Mouse (Mus musculus) lung, adult 2 months (tissue): ENCODE measurements at regions not wholly inside any gene's neighbourhood (a gene's known extent, or its start where the extent isn't known, plus 50 kb on each side); places are given as distances from the start of the nearest gene placed in this dataset.

Experiments used
- DNase-seq: peaks from one replicate; pipeline ENCODE4 v3.0.0; 2022
- H3K4me1 ChIP-seq: fragments of 200-500 bp; 2 replicates; pipeline ENCODE4 v1.6.1; 2011; ENCODE audit warnings: low read length; ENCODE audit not compliant: control insufficient read depth, insufficient read depth
- H3K4me3 ChIP-seq: fragments of 200-500 bp; replicated peaks from 2 replicates; pipeline ENCODE3; 2011; ENCODE audit warnings: low read depth, mild to moderate bottlenecking, control low read depth, low read length; ENCODE audit errors: extremely low read depth
- CTCF ChIP-seq: fragments of 200-500 bp; IDR thresholded peaks from 2 replicates; pipeline ENCODE4 v1.5.1; 2011; ENCODE audit warnings: mild to moderate bottlenecking, low read length, control low read depth; ENCODE audit not compliant: insufficient read depth
- POLR2A ChIP-seq: fragments of 200-500 bp; IDR thresholded peaks from 2 replicates; pipeline ENCODE4 v1.6.1; 2011; ENCODE audit warnings: low read depth, mild to moderate bottlenecking, control low read depth, low read length, borderline replicate concordance; ENCODE audit errors: extremely low read depth
- WGBS: fragments of 180-500 bp; shearing (Covaris S2); methylation state at CpG from one replicate; pipeline ENCODE4 v1.1.7; 2018; 5-methylcytosine and 5-hydroxymethylcytosine counted together

DNA sequence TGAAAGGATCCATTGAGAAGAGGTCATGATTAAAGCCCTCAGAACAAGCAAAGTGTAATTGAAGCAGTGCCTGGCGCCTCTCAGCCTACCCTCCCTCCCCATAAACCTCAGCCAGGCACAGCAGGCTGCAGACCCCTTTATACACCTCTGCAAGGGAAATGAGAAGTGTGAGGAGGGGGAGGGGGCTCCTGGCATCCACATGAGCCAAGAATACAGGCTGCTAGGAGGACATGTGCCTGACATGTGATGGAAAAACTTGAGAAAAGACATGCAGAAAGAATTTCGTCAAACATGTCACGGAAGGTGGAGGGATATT, 198.4 kb upstream of the Cdh11 start:
- WGBS: 57% methylated on average over 3 of the region's 3 CpGs
- Histone ChIP-seq H3K4me3 (no peak overlapping the region), H3K4me1 (no peaks in the 10 kb centered on the region)
- no peak for DNase-seq
- no peak for TF ChIP-seq CTCF
- no peak for TF ChIP-seq POLR2A

DNA sequence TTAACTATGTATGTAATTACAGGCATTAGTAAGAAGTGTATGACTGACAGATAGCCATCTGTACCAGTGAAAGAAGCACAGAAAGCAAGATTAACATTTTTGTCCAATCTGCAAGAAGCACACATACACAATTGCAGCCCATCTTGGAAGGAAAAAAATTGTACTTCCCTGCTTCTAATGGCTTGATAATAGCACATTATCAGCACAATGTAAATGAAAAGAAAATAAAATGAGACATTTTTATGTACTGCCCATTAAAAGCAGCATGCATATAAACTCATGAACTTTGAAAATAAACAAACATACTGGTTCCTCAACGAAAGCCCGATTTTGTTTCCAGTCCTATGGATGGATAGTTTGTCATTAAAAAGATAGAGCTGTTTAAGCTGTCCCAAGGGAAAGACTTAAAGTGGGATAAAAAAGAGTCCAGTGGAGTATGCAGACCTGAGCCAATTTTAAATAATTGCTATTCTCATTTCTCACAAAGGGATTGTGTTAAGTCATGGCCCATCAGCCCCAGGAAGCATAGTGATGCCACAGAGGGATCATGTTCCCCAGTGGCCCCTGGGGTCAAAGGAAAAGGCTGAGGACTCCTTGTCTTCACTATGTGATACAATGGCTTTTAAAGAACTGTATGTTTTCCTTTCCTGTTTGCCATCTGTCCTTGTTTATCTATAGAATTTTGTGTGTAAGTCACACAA, 222.0 kb upstream of the Cdh11 start:
- no peak for DNase-seq
- WGBS: 45% methylated on average over 2 of the region's 2 CpGs
- H3K4me3 ChIP-seq: no peak overlapping the region
- TF ChIP-seq POLR2A: no peak
- TF ChIP-seq CTCF: no peak
- H3K4me1 ChIP-seq: no peaks in the 10 kb centered on the region

DNA sequence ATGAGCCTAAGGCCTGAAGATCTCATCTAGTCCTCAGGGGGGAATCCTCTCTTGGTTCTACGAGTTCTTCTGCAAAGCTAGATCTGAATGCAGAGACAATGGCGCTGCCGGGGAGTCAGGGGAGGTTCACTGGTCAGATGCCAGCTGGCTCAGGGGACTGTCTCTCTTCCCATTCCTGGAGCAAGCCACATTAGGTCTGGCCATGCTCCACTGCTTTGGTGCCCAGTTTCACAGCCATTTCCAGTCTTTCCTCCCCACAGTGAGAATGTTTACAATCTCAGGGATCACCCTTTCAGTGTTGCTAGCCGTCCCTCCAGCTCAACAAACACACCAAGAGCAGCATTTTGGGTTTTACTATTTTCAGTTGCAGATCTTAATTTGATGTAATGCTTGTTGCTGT, 233.7 kb upstream of the Cdh11 start:
- H3K4me3 ChIP-seq: no peak overlapping the region
- no peak for DNase-seq
- no peaks in the 10 kb centered on the region for H3K4me1 ChIP-seq
- 38% methylated on average over 4 of the region's 4 CpGs for WGBS
- no peak for TF ChIP-seq POLR2A
- TF ChIP-seq CTCF: no peak

DNA sequence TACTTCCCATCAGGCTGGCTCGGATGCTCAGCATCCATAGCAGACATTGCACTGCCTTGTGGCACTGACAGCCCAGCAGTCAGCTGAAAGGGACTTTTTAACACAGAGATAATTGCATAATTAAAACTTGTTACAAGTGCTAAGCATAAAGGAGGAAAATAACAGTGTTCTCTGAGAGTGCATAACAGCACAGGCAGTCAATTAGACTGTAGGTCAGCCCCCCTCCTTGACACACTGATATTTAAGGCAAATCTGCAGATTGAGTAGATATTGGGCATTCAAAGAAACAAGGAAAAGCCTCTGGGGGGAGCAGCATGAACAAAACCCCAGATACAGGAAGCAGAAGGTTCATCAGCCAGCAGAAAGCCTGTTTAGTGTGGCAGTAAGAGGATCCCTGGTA, 237.8 kb upstream of the Cdh11 start:
- Histone ChIP-seq H3K4me1 (no peaks in the 10 kb centered on the region), H3K4me3 (no peak overlapping the region)
- 54% methylated on average over 1 of the region's 1 CpGs for WGBS
- no peak for DNase-seq
- TF ChIP-seq POLR2A (no peak), CTCF (no peak)

DNA sequence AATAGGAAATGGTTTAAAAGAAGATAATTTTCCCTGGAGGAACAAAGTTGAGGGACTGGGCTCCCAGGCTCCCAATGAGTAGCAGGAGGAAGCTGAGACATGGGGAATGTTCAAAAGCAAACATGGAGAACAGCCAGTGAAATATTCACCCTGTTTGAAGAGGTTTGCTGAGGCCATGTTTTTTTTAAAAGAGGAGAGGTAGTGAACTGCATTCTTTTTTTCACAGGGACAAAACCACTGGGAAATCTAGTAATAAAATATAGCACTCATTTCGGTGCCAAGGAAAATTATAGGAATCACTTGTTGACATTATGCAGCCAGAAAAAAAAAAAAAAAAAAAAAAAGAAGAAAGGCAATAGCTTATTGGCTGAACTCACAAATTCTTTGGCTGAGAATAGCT, 246.3 kb upstream of the Cdh11 start:
- no peak for TF ChIP-seq CTCF
- no peak for TF ChIP-seq POLR2A
- no peak overlapping the region for H3K4me3 ChIP-seq
- DNase-seq: no peak
- WGBS: 33% methylated on average over 1 of the region's 1 CpGs
- no peaks in the 10 kb centered on the region for H3K4me1 ChIP-seq

DNA sequence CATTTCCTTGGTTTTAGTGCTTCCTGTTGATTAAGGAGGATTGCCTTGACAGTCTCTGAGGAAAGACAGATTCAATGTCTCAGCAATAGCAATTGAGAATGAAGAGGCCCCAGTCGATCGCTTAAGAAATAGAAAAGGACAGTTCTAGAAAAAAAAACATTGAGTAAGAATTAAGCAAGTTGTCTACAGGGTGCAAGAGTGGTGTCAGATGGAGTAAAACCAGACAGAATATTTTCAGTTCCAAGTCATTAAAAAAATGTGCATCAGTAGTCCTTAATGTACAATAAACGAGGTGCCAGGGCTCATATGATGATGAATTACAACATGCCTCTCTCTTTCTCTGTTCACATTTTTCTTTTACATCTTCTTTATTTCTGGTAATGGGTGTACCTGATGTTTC, 248.5 kb upstream of the Cdh11 start:
- DNase-seq: no peak
- no peak overlapping the region for H3K4me3 ChIP-seq

DNA sequence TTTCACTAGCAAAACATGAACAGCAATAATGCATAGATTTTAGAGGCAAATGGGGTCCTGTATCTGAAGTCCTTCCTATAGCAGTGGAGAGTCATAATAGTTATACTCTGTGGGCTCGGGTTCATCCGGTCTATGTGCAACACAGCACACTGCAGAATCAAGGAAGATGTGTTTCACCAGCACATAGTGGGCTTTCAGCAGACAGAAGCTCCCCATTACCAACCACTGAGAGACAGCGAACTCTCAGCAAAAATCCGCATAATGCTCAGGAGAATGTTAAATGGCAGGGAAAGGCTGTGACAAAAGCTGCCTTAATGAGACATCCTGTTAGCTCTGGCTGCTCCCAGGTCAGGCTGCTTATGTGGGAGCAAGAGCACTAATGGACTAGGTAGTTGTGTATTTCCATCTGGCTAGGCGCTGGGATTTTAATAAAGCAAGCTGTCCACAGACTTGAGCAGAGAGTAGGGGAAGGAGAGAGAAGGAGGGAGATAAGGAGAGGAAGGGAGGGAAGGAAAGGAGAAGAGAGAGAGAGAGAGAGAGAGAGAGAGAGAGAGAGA, 286.7 kb upstream of the Cdh11 start:
- no peaks in the 10 kb centered on the region for H3K4me1 ChIP-seq
- no peak overlapping the region for H3K4me3 ChIP-seq
- no peak for TF ChIP-seq CTCF
- TF ChIP-seq POLR2A: no peak
- no peak for DNase-seq
- 85% methylated on average over 5 of the region's 5 CpGs for WGBS

More for the DNA sequence above, 248.5 kb upstream of the Cdh11 start:
- 61% methylated on average over 3 of the region's 3 CpGs for WGBS
- TF ChIP-seq CTCF (no peak), POLR2A (no peak)
- no peaks in the 10 kb centered on the region for H3K4me1 ChIP-seq

DNA sequence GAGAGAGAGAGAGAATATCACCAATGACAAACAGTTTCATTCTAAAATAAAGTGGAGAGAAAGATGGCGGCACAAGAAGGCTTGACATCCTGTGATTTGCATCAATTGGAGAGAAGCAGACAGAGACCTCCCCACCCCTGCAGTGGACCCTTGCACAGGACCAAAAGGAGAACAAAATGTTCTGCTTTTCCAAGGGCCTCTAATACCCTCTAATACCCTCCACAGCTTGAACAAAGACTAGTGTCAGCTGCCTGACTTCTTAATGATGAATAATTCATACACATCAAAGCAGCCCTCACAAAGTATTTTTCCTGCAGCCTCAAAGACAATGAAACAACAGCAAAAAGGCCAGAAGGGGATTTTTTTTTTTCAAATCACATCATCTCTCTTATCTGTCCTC, 287.2 kb upstream of the Cdh11 start:
- 94% methylated on average over 1 of the region's 1 CpGs for WGBS
- H3K4me3 ChIP-seq: no peak overlapping the region
- H3K4me1 ChIP-seq: no peaks in the 10 kb centered on the region
- TF ChIP-seq CTCF (no peak), POLR2A (no peak)
- no peak for DNase-seq

DNA sequence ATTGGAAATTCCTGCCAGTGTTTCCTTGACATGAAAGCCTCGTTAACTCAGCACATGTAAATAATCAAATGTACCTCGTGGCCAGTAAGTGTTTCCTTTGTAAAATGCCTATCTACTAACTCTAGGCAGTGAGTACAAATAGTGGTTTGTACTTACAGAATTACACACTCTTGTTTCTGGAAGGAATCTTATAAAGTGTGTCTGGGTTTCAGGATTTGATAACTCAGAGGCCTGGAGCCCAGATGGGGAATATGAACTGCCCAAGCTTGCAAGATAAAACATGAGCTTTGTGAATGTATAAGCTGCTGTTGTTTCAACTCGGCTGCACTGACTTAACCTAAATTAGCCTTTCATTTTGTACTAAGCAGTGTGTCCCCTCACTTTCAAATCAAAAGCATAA, 293.1 kb upstream of the Cdh11 start:
- no peak for TF ChIP-seq POLR2A
- Histone ChIP-seq H3K4me3 (no peak overlapping the region), H3K4me1 (no peaks in the 10 kb centered on the region)
- no peak for DNase-seq
- WGBS: 17% methylated on average over 3 of the region's 3 CpGs

DNA sequence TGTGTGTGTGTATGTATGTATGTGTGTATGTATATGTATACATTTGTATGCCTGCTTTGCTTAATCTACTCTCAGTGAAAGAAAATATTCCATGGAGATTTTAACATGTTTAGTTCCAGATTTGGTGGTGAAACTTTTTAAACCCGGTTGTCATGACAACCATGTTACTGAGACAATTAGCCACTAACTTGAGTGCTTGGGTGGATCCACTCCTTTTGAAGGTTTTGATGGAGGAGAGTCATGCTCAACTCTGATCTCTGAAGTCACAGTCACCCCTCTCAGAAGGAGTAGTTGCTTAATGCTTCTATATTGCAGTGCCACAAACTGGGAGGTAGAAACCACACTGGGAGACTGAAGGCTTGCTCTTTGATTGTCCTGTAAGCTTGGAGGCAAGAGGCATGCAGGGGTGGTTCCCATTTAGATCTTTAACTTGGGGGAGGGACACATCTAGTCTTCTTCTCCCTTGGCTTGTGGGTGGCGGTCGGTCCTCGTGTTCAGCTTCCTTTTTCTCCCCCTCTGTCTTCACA, 301.6 kb upstream of the Cdh11 start:
- DNase-seq: no peak
- Histone ChIP-seq H3K4me3 (no peak overlapping the region), H3K4me1 (no peaks in the 10 kb centered on the region)
- TF ChIP-seq POLR2A (no peak), CTCF (no peak)
- 77% methylated on average over 4 of the region's 4 CpGs for WGBS

DNA sequence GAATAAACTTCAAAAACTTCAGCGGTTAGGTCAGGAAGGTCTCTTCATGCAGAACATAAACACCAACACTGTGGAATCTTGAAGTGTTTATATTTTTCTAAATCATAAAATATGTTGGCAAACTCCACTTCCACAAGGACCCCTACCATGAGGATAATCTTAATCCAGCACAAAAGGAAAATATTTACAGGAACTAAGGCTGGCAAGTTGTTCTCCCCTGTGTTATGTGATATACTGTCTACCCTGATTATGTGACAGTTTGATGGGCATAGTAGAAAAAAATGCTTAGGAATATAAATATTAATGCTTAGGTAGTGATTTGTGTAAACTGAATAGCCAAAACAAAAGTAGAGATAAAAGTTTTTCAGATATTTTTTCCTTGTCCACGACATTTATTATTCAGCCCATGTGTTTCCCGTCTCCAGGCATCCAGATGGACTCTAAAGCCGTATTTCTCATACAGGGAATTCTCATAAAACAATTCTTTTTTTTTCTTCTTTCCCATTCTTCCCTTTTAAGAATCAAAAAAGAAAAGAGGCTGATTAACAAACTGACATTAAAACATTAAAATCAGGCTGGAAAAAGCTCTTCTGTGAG, 311.2 kb upstream of the Cdh11 start:
- Histone ChIP-seq H3K4me1 (no peaks in the 10 kb centered on the region), H3K4me3 (no peak overlapping the region)
- TF ChIP-seq CTCF (no peak), POLR2A (no peak)
- DNase-seq: no peak
- WGBS: 45% methylated on average over 4 of the region's 4 CpGs
